Mouse (Mus musculus): Measurements from ENCODE around the gene Nisch.

- TF ChIP-seq CTCF (IDR thresholded peaks at IDR 0.05; ENCODE audit: low read depth, low read length) = no peak
- no peak for TF ChIP-seq POLR2A (IDR thresholded peaks at IDR 0.05; ENCODE audit: extremely low read depth, insufficient read depth, low read length)
Measured at GRCm38 (mm10) chr14:31208084-31208483, 8.7 kb downstream of the Nisch start, which contains the start of gene Tnnc1.

Data from liver, adult 2 months (tissue).